Mouse (Mus musculus) liver, embryonic 14.5 days (tissue): ENCODE measurements around the gene Ereg. TPM values are rescaled to one million over a fixed set of nuclear protein-coding genes. Genes with fewer than 3 reads are reported as not detected.

ENCODE experiments used
- ATAC-seq: fragments of 200-750 bp; cut with Nextera tagmentation; 2 replicates; pipeline ENCODE4 v1.8.0; 2017; ENCODE audit warnings: moderate number of reproducible peaks, mild to moderate bottlenecking, moderate library complexity; ENCODE audit not compliant: insufficient read depth
- DNase-seq, 3 experiments: peaks; one replicate each; pipeline ENCODE4 v3.0.0-alpha.2; 2012 to 2013; ENCODE audit warnings: low read depth in 3 of 3, low spot score in 3 of 3
- H3K27ac ChIP-seq: fragments of 300-500 bp; sonication (generic); 2 replicates; pipeline ENCODE4 v1.5.1; 2014; ENCODE audit warnings: moderate library complexity, mild to moderate bottlenecking, control low read depth, inconsistent platforms
- H3K27me3 ChIP-seq: fragments of 300-500 bp; sonication (generic); 2 replicates; pipeline ENCODE4 v1.6.1; 2014; ENCODE audit warnings: mild to moderate bottlenecking, low read length, moderate library complexity; ENCODE audit not compliant: control insufficient read depth, insufficient read depth
- H3K36me3 ChIP-seq: fragments of 300-500 bp; sonication (generic); replicated peaks from 2 replicates; pipeline ENCODE4 v1.6.1; 2014; ENCODE audit warnings: low read depth; ENCODE audit not compliant: control insufficient read depth, insufficient read depth
- H3K4me1 ChIP-seq, 2 experiments: fragments of 200-500 bp in 1 of 2; fragments of 300-500 bp in 1 of 2; sonication (generic) in 1 of 2; replicated peaks; 2 replicates each; pipeline ENCODE4 v1.6.1; 2012 to 2014; ENCODE audit warnings: antibody characterized with exemption in 1 of 2, inconsistent platforms in 1 of 2, low read length in 1 of 2; ENCODE audit not compliant: control insufficient read depth in 2 of 2, insufficient read depth in 2 of 2
- H3K4me2 ChIP-seq: fragments of 300-500 bp; sonication (generic); 2 replicates; pipeline ENCODE4 v1.6.1; 2014; ENCODE audit warnings: low read depth, mild to moderate bottlenecking, control low read depth, moderate library complexity
- H3K4me3 ChIP-seq, 2 experiments: fragments of 200-500 bp in 1 of 2; fragments of 300-500 bp in 1 of 2; sonication (generic) in 1 of 2; 2 replicates each; pipeline ENCODE4 v1.5.1; 2012 to 2014; ENCODE audit warnings: low read depth in 2 of 2, low read length in 2 of 2, mild to moderate bottlenecking in 2 of 2, control low read depth in 1 of 2, inconsistent platforms in 1 of 2, moderate library complexity in 1 of 2; ENCODE audit not compliant: insufficient read depth in 1 of 2
- H3K9ac ChIP-seq: fragments of 300-500 bp; sonication (generic); replicated peaks from 2 replicates; pipeline ENCODE4 v1.6.1; 2014; ENCODE audit warnings: mild to moderate bottlenecking, control low read depth, moderate library complexity
- H3K9me3 ChIP-seq: fragments of 300-500 bp; sonication (generic); 2 replicates; pipeline ENCODE4 v1.6.1; 2016; ENCODE audit warnings: low read length, mixed read lengths; ENCODE audit not compliant: control insufficient read depth
- CTCF ChIP-seq: IDR thresholded peaks from 2 replicates; pipeline ENCODE4 v1.5.1; 2016; ENCODE audit warnings: antibody characterized with exemption, low read depth, control low read depth
- EP300 ChIP-seq: IDR thresholded peaks from 2 replicates; pipeline ENCODE4 v1.6.1; 2016; ENCODE audit warnings: antibody characterized with exemption, low read depth
- WGBS: fragments of 180-500 bp; shearing (Covaris S2); extraction: QIAGEN DNeasy Blood & Tissue Kit; methylation state at CpG from one replicate; pipeline ENCODE4 v1.1.7; 2014; ENCODE audit not compliant: insufficient replicate concordance; 5-methylcytosine and 5-hydroxymethylcytosine counted together
- polyA plus RNA-seq, 2 experiments: library from polyadenylated mRNA; depleted of rRNA in 1 of 2; stranded (reverse) in 1 of 2; unstranded in 1 of 2; fragments of >200 nt; fragmentation: Nextera tagmentation in 1 of 2; extraction: Ambion mirVana in 1 of 2; gene quantifications; 2 replicates each; pipeline versions ENCODE4 v1.2.1 to v1.2.3; 2012 to 2014

The Ereg gene
- polyA plus RNA-seq, 2 experiments, result 0.06 to 0.14 TPM

- DNase-seq (no peak), ATAC-seq (no peak)
- no peak overlapping the region for H3K4me2 ChIP-seq
- no peak overlapping the region for H3K9ac ChIP-seq
- TF ChIP-seq EP300 (no peak), CTCF (no peak)
- no peaks in the 10 kb centered on the region for H3K9me3 ChIP-seq
- H3K4me3 ChIP-seq, result no peak overlapping the region
- H3K36me3 ChIP-seq, result no peaks in the 10 kb centered on the region
- 53% methylated on average over 5 of the region's 5 CpGs for WGBS
- H3K27ac ChIP-seq, result no peak overlapping the region
- H3K4me1 ChIP-seq, result no peaks in the 10 kb centered on the region
- no peaks in the 10 kb centered on the region for H3K27me3 ChIP-seq
Measured at GRCm38 (mm10) chr5:91085291-91085690, 10.9 kb downstream of the Ereg start.

GRCm38 (mm10) chr5:91090301-91090700 lies 15.9 kb downstream of the Ereg start:
- TF ChIP-seq CTCF, result no peak
- no peak for TF ChIP-seq EP300
- Histone ChIP-seq H3K4me1 (no peaks in the 10 kb centered on the region), H3K27me3 (no peaks in the 10 kb centered on the region), H3K9me3 (no peaks in the 10 kb centered on the region), H3K27ac (no peak overlapping the region), H3K4me3 (no peak overlapping the region), H3K4me2 (no peak overlapping the region), H3K9ac (no peak overlapping the region), H3K36me3 (no peaks in the 10 kb centered on the region)
- ATAC-seq (no peak), DNase-seq (no peak)
- 51% methylated on average over 3 of the region's 3 CpGs for WGBS

GRCm38 (mm10) chr5:91097911-91098614 lies 23.6 kb downstream of the Ereg start:
- ATAC-seq (no peak), DNase-seq (no peak)
- H3K4me2 ChIP-seq, result no peak overlapping the region
- TF ChIP-seq CTCF, result no peak
- no peak for TF ChIP-seq EP300
- no peak overlapping the region for H3K27ac ChIP-seq
- no peaks in the 10 kb centered on the region for H3K9me3 ChIP-seq
- no peak overlapping the region for H3K4me3 ChIP-seq
- H3K4me1 ChIP-seq, result no peaks in the 10 kb centered on the region
- no peaks in the 10 kb centered on the region for H3K36me3 ChIP-seq
- 62% methylated on average over 10 of the region's 10 CpGs for WGBS
- H3K9ac ChIP-seq, result no peak overlapping the region
- H3K27me3 ChIP-seq, result no peaks in the 10 kb centered on the region

GRCm38 (mm10) chr5:91101742-91102141 lies 27.3 kb downstream of the Ereg start:
- H3K27me3 ChIP-seq, result no peaks in the 10 kb centered on the region
- no peak overlapping the region for H3K4me3 ChIP-seq
- no peak for DNase-seq
- TF ChIP-seq CTCF (no peak), EP300 (no peak)
- no peaks in the 10 kb centered on the region for H3K36me3 ChIP-seq
- no peak overlapping the region for H3K4me2 ChIP-seq
- no peak for ATAC-seq
- H3K9ac ChIP-seq, result no peak overlapping the region
- H3K9me3 ChIP-seq, result no peaks in the 10 kb centered on the region
- H3K4me1 ChIP-seq, result no peaks in the 10 kb centered on the region
- WGBS, result 61% methylated on average over 5 of the region's 5 CpGs
- H3K27ac ChIP-seq, result no peak overlapping the region

GRCm38 (mm10) chr5:91103943-91104665 lies 29.7 kb downstream of the Ereg start:
- Histone ChIP-seq H3K9me3 (no peaks in the 10 kb centered on the region), H3K4me3 (no peak overlapping the region), H3K4me2 (no peak overlapping the region), H3K9ac (no peak overlapping the region), H3K27me3 (no peaks in the 10 kb centered on the region), H3K27ac (no peak overlapping the region), H3K4me1 (no peaks in the 10 kb centered on the region), H3K36me3 (no peaks in the 10 kb centered on the region)
- WGBS, result 55% methylated on average over 7 of the region's 7 CpGs
- DNase-seq, result no peak
- ATAC-seq, result no peak
- TF ChIP-seq EP300, result no peak
- TF ChIP-seq CTCF, result no peak
